Mouse (Mus musculus): Measurements from ENCODE around the gene Dbr1.

Gene Dbr1

GRCm38 (mm10) chr9:99620196-99620595 lies 44.6 kb downstream of the Dbr1 start:
- no peak for DNase-seq

- no peak for DNase-seq
Observed at GRCm38 (mm10) chr9:99622034-99622433, 46.4 kb downstream of the Dbr1 start.

GRCm38 (mm10) chr9:99622966-99623365 lies 47.4 kb downstream of the Dbr1 start:
- peak; percentile 6 for DNase-seq

GRCm38 (mm10) chr9:99624117-99624516 lies 48.5 kb downstream of the Dbr1 start:
- no peak for DNase-seq

GRCm38 (mm10) chr9:99628581-99628980 lies 53.0 kb downstream of the Dbr1 start:
- DNase-seq, result no peak

GRCm38 (mm10) chr9:99629281-99630011 lies 53.8 kb downstream of the Dbr1 start, which contains the start of gene Dzip1l:
Gene Dzip1l, plus strand, starts transcription at chr9:99629496.
- peak; percentile 90 for DNase-seq

GRCm38 (mm10) chr9:99630071-99630470 lies 54.5 kb downstream of the Dbr1 start:
- no peak for DNase-seq

GRCm38 (mm10) chr9:99630528-99631125 lies 55.0 kb downstream of the Dbr1 start:
- DNase-seq, result no peak

GRCm38 (mm10) chr9:99631781-99632180 lies 56.2 kb downstream of the Dbr1 start:
- peak; percentile 11 for DNase-seq

- peak; percentile 34 for DNase-seq
Observed at GRCm38 (mm10) chr9:99632264-99632663, 56.7 kb downstream of the Dbr1 start.

Data from lung, postnatal 10 days (tissue).